Mouse (Mus musculus) heart, embryonic 11.5 days (tissue): ENCODE results near the gene Lnpep. TPM values are rescaled to one million over a fixed set of nuclear protein-coding genes. Genes with fewer than 3 reads are reported as not detected.
"Not testable (repeated sequence)": the region's sequence is repeated elsewhere in the genome, so short reads cannot be mapped to it uniquely, and the experiment has no call there.

Source experiments
- ATAC-seq: fragments of 200-750 bp; cut with Nextera tagmentation; replicated peaks from 2 replicates; pipeline ENCODE4 v1.8.0; 2017; ENCODE audit warnings: moderate library complexity; ENCODE audit not compliant: insufficient number of reproducible peaks, low FRiP score, low TSS enrichment
- H3K27ac ChIP-seq: fragments of 300-500 bp; sonication (generic); 2 replicates; pipeline ENCODE4 v1.5.1; 2014; ENCODE audit warnings: mild to moderate bottlenecking, low read depth, low read length
- H3K27me3 ChIP-seq: fragments of 300-500 bp; sonication (generic); 2 replicates; pipeline ENCODE4 v1.6.1; 2014; ENCODE audit warnings: mild to moderate bottlenecking, low read length, mixed read lengths; ENCODE audit not compliant: control insufficient read depth, insufficient read depth
- H3K36me3 ChIP-seq: fragments of 300-500 bp; sonication (generic); 2 replicates; pipeline ENCODE4 v1.6.1; 2014; ENCODE audit warnings: mild to moderate bottlenecking, low read length, moderate library complexity, mixed read lengths; ENCODE audit not compliant: control insufficient read depth, insufficient read depth
- H3K4me1 ChIP-seq: fragments of 300-500 bp; sonication (generic); 2 replicates; pipeline ENCODE4 v1.6.1; 2014; ENCODE audit warnings: low read length; ENCODE audit not compliant: control insufficient read depth, insufficient read depth
- H3K4me2 ChIP-seq: fragments of 300-500 bp; sonication (generic); 2 replicates; pipeline ENCODE4 v1.6.1; 2014; ENCODE audit warnings: mild to moderate bottlenecking, moderate library complexity
- H3K4me3 ChIP-seq: fragments of 300-500 bp; sonication (generic); 2 replicates; pipeline ENCODE4 v1.5.1; 2014; ENCODE audit warnings: low read depth, low read length
- H3K9ac ChIP-seq: fragments of 300-500 bp; sonication (generic); 2 replicates; pipeline ENCODE4 v1.6.1; 2014; ENCODE audit warnings: mild to moderate bottlenecking, low read depth, low read length, moderate library complexity
- H3K9me3 ChIP-seq: fragments of 300-500 bp; sonication (generic); replicated peaks from 2 replicates; pipeline ENCODE4 v1.6.1; 2016; ENCODE audit warnings: low read length; ENCODE audit not compliant: control insufficient read depth
- WGBS: fragments of 180-500 bp; shearing (Covaris S2); extraction: QIAGEN DNeasy Blood & Tissue Kit; methylation state at CpG from one replicate; pipeline ENCODE4 v1.1.7; 2014; ENCODE audit not compliant: insufficient replicate concordance; 5-methylcytosine and 5-hydroxymethylcytosine counted together
- polyA plus RNA-seq: library from polyadenylated mRNA; unstranded; fragments of >200 nt; fragmentation: Nextera tagmentation; extraction: Ambion mirVana; gene quantifications from 2 replicates; pipeline ENCODE4 v1.2.1, GENCODE M21; 2014

Lnpep gene
- polyA plus RNA-seq, 1 experiment from 2014 or later: 12.7 TPM

- Histone ChIP-seq H3K36me3 (no peaks in the 10 kb centered on the region), H3K9me3 (no peaks in the 10 kb centered on the region), H3K4me2 (no peak overlapping the region), H3K27ac (no peak overlapping the region), H3K4me1 (0 out of 2 replicates have a peak, but pooled peaks cover 2% of the 10 kb centered on the region), H3K9ac (no peak overlapping the region), H3K4me3 (no peak overlapping the region), H3K27me3 (no peaks in the 10 kb centered on the region)
- no peak for ATAC-seq
- 79% methylated on average over 7 of the region's 7 CpGs for WGBS
Observed at GRCm38 (mm10) chr17:17496730-17497129, 128.1 kb downstream of the Lnpep start.

- not testable (repeated sequence) for H3K4me1 ChIP-seq
Observed at GRCm38 (mm10) chr17:17496234-17496633, 128.6 kb downstream of the Lnpep start.

GRCm38 (mm10) chr17:17492116-17492515 lies 132.7 kb downstream of the Lnpep start:
- Histone ChIP-seq H3K27me3 (no peaks in the 10 kb centered on the region), H3K27ac (no peak overlapping the region), H3K4me2 (no peak overlapping the region), H3K36me3 (no peaks in the 10 kb centered on the region), H3K4me1 (no peaks in the 10 kb centered on the region), H3K9ac (no peak overlapping the region), H3K4me3 (no peak overlapping the region), H3K9me3 (no peaks in the 10 kb centered on the region)
- ATAC-seq: no peak
- WGBS: 82% methylated on average over 8 of the region's 8 CpGs

More at GRCm38 (mm10) chr17:17496234-17496633, 128.6 kb downstream of the Lnpep start:
- ATAC-seq, H3K36me3 ChIP-seq, H3K4me2 ChIP-seq, H3K4me3 ChIP-seq, H3K27ac ChIP-seq, H3K9ac ChIP-seq, H3K9me3 ChIP-seq, H3K27me3 ChIP-seq: not testable (repeated sequence)

GRCm38 (mm10) chr17:17491622-17492001 lies 133.2 kb downstream of the Lnpep start:
- Histone ChIP-seq H3K4me3 (no peak overlapping the region), H3K27me3 (no peaks in the 10 kb centered on the region), H3K36me3 (no peaks in the 10 kb centered on the region), H3K9me3 (no peaks in the 10 kb centered on the region), H3K4me1 (no peaks in the 10 kb centered on the region), H3K27ac (no peak overlapping the region), H3K9ac (no peak overlapping the region), H3K4me2 (no peak overlapping the region)
- ATAC-seq: no peak
- 63% methylated on average over 7 of the region's 7 CpGs for WGBS

- H3K27me3 ChIP-seq: no peaks in the 10 kb centered on the region
- WGBS: 47% methylated on average over 12 of the region's 15 CpGs
- no peak; the same call in 1 of the 2 replicates for ATAC-seq
- H3K4me3 ChIP-seq: no peak overlapping the region
- H3K9me3 ChIP-seq: no peaks in the 10 kb centered on the region
- no peak overlapping the region for H3K4me2 ChIP-seq
- H3K4me1 ChIP-seq: no peaks in the 10 kb centered on the region
- H3K9ac ChIP-seq: no peak overlapping the region
- no peak overlapping the region for H3K27ac ChIP-seq
- no peaks in the 10 kb centered on the region for H3K36me3 ChIP-seq
Observed at GRCm38 (mm10) chr17:17490820-17491621, 133.8 kb downstream of the Lnpep start.

- Histone ChIP-seq H3K27ac (no peak overlapping the region), H3K4me1 (no peaks in the 10 kb centered on the region), H3K4me2 (no peak overlapping the region), H3K4me3 (no peak overlapping the region), H3K9ac (no peak overlapping the region), H3K27me3 (no peaks in the 10 kb centered on the region), H3K36me3 (no peaks in the 10 kb centered on the region), H3K9me3 (no peaks in the 10 kb centered on the region)
- ATAC-seq: no peak
- WGBS: 68% methylated on average over 2 of the region's 2 CpGs
Observed at GRCm38 (mm10) chr17:17485789-17486188, 139.1 kb downstream of the Lnpep start.

Other genes with a start within 250 kb of the Lnpep start
- gene Lix1, start 222.4 kb downstream of the Lnpep start, polyA plus RNA-seq: 5.3 and 6.1 TPM in 2 replicates
- gene Vmn2r90, start 78.7 kb upstream of the Lnpep start, polyA plus RNA-seq: not detected in 2 replicates
- 15.5 and 25.1 TPM in 2 replicates for gene Spaca6, start 202.1 kb upstream of the Lnpep start, polyA plus RNA-seq
- 0.93 and 2.0 TPM in 2 replicates for gene Has1, start 230.2 kb upstream of the Lnpep start, polyA plus RNA-seq